Mouse (Mus musculus): Measurements from ENCODE around the gene Krt23. TPM values are rescaled to one million over a fixed set of nuclear protein-coding genes. Genes with fewer than 3 reads are reported as not detected.

Gene Krt23
- polyA plus RNA-seq (2021): 0.09 TPM

- in situ Hi-C loops (cut with MboI; ENCODE audit: low pct_unique_long_range_greater_than_20kb): loop anchor here (25.0 kb wide), 1 partner anchor 269 kb away; the partner anchor contains the start of gene Gm11595
- ChIA-PET CTCF (no interaction called here), POLR2A (no interaction called here)
- no peak for TF ChIP-seq CTCF (IDR thresholded peaks at IDR 0.05)
- no peak for ATAC-seq
- H3K27me3 ChIP-seq: no peaks in the 10 kb centered on the region
- no peak for DNase-seq (ENCODE audit: low read depth, low spot score)
Observed at GRCm38 (mm10) chr11:99492733-99493573, at the start of gene Krt23. Gene Krt23 (minus strand): TSS chr11:99493137.

DNA sequence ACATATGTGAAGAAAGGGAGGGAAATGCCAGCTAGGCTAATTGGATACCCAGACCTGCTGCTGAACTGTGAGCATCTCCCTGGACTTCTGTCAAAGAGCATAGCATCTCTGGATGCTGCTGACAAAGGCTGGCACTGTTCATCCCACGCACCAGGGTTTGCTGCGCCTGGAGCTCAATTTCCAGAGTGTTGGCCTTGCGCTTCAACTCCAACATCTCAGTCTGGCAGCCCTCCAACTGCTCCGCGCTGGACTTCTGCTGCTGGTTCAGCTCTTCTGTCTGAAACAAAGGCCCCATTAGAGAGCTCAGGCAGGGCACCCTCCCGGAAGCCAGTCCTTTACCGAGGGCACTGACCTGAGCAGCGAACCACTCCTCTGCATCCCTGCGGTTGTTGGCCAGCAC lies 46.8 kb upstream of the Krt23 start:
- in situ Hi-C loops (cut with MboI; ENCODE audit: low pct_unique_long_range_greater_than_20kb): no loop called here
- TF ChIP-seq CTCF (IDR thresholded peaks at IDR 0.05): no peak
- H3K27me3 ChIP-seq: no peaks in the 10 kb centered on the region
- DNase-seq (ENCODE audit: low read depth, low spot score) (no peak), ATAC-seq (no peak)
- ChIA-PET POLR2A (no interaction called here), CTCF (interaction anchor here (1.1 to 1.7 kb wide), 3 partner anchors 18 to 34 kb away, joined by 4 to 6 read pairs (median 4); partner anchors contain the start of gene Krt39)

DNA sequence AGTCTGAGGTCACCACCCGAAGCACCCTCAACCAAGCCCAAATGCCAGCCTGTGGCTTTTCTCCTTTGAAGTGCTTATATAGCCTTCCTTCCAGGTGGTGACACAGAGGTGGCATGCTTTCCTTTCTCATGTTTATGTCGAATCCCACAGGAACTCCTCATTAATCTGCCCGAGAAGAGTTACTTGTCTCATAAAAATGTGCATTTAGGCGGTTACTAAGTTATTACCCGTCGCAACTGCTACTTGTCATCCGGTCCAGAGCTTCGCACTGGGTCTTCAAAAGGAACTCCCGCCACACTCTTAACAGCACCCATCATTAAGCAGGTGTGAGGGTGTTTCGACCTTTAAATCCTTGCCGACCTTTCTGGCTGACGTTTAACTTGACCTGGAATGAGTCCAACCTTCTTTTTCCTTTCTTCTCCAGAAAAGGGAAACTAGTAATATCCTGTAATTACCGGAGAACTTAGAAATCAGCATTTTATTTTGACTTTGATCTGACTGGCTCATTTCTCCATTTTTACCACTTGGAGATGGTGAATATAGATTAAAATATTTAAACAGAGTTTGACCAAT lies 28.4 kb upstream of the Krt23 start, which contains the start of gene Krt39:
Gene Krt39, minus strand, starts transcription at position 51 of the 573 bp plus-strand sequence.
- no peak for DNase-seq (ENCODE audit: low read depth, low spot score)
- TF ChIP-seq CTCF (IDR thresholded peaks at IDR 0.05): no peak
- in situ Hi-C loops (cut with MboI; ENCODE audit: low pct_unique_long_range_greater_than_20kb): no loop called here
- no peaks in the 10 kb centered on the region for H3K27me3 ChIP-seq
- ChIA-PET CTCF (interaction anchor here (1.7 kb wide), 1 partner anchor 18 kb away, joined by 4 read pairs; no protein-coding TSS in a partner anchor), POLR2A (interaction anchor here (0.5 kb wide), 2 partner anchors 16 to 19 kb away, joined by 3 read pairs; no protein-coding TSS in a partner anchor)
- no peak for ATAC-seq

DNA sequence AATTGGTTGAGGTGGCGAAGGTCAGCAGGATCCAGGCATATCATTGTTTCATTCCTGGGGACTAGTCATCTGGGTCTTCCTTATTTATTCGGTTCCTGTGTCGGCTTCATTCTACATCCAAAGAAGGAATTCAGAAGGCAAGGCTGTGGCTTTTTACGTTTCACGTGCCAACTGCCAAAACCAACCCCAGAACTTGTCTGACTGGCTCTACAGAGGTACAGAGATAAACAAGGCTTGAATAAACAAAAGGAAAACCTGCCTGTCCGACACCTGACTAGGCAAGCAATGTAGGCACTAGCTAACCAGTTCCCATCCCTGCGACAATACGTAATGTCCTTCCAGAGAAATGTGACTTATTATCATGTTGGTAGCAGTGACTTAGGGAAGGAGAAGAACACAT lies 21.2 kb upstream of the Krt23 start:
- DNase-seq (ENCODE audit: low read depth, low spot score): no peak
- H3K27me3 ChIP-seq: no peaks in the 10 kb centered on the region
- ChIA-PET CTCF (no interaction called here), POLR2A (no interaction called here)
- TF ChIP-seq CTCF (IDR thresholded peaks at IDR 0.05): no peak
- ATAC-seq: no peak
- in situ Hi-C loops (cut with MboI; ENCODE audit: low pct_unique_long_range_greater_than_20kb): no loop called here

- DNase-seq (ENCODE audit: low read depth, low spot score) (no peak), ATAC-seq (no peak)
- ChIA-PET POLR2A (interaction anchor here (0.6 to 0.7 kb wide), 2 partner anchors 10 to 310 kb away, joined by 3 to 4 read pairs; no protein-coding TSS in a partner anchor), CTCF (no interaction called here)
- no peak for TF ChIP-seq CTCF (IDR thresholded peaks at IDR 0.05)
- no peaks in the 10 kb centered on the region for H3K27me3 ChIP-seq
- in situ Hi-C loops (cut with MboI; ENCODE audit: low pct_unique_long_range_greater_than_20kb): no loop called here
Observed at GRCm38 (mm10) chr11:99500095-99500805, 7.3 kb upstream of the Krt23 start.

- no peaks in the 10 kb centered on the region for H3K27me3 ChIP-seq
- ATAC-seq (no peak), DNase-seq (ENCODE audit: low read depth, low spot score) (no peak)
- in situ Hi-C loops (cut with MboI; ENCODE audit: low pct_unique_long_range_greater_than_20kb): loop anchor here (25.0 kb wide), 1 partner anchor 266 kb away; the partner anchor contains the start of gene Gm11595
- no peak for TF ChIP-seq CTCF (IDR thresholded peaks at IDR 0.05)
- CTCF ChIA-PET: no interaction called here
- POLR2A ChIA-PET: no interaction called here
Observed at GRCm38 (mm10) chr11:99496460-99496859, 3.5 kb upstream of the Krt23 start.

GRCm38 (mm10) chr11:99494741-99495140 lies 1.8 kb upstream of the Krt23 start:
- ATAC-seq (no peak), DNase-seq (ENCODE audit: low read depth, low spot score) (no peak)
- ChIA-PET POLR2A (no interaction called here), CTCF (no interaction called here)
- in situ Hi-C loops (cut with MboI; ENCODE audit: low pct_unique_long_range_greater_than_20kb): loop anchor here (25.0 kb wide), 1 partner anchor 268 kb away; the partner anchor contains the start of gene Gm11595
- no peak for TF ChIP-seq CTCF (IDR thresholded peaks at IDR 0.05)
- H3K27me3 ChIP-seq: no peaks in the 10 kb centered on the region

- no peak for DNase-seq (ENCODE audit: low read depth, low spot score)
- ChIA-PET POLR2A (no interaction called here), CTCF (no interaction called here)
- in situ Hi-C loops (cut with MboI; ENCODE audit: low pct_unique_long_range_greater_than_20kb): loop anchor here (25.0 kb wide), 1 partner anchor 269 kb away; the partner anchor contains the start of gene Gm11595
- H3K27me3 ChIP-seq: no peaks in the 10 kb centered on the region
- no peak for TF ChIP-seq CTCF (IDR thresholded peaks at IDR 0.05)
- no peak for ATAC-seq
Observed at GRCm38 (mm10) chr11:99493574-99493850, 575 bp upstream of the Krt23 start.

DNA sequence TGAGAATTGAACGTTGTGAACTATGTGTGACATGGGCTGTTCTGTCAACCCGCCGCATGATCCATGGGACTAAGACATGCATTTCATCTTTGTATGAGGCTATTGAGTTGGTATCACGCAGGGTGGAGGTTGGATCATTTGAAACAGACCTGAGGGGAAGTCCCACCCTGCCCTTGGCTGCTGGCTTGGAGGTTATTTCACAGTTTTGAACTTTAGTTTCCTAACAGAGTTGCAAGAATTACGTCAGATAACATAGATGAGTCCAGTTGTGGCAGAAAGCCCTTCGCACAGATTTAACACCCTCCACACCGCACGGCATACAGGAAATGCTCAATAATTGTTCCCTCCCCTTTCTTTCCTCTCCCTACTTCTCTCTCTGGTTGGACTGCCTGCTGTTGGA lies 1.9 kb downstream of the Krt23 start:
- ChIA-PET CTCF (no interaction called here), POLR2A (no interaction called here)
- in situ Hi-C loops (cut with MboI; ENCODE audit: low pct_unique_long_range_greater_than_20kb): loop anchor here (25.0 kb wide), 1 partner anchor 271 kb away; the partner anchor contains the start of gene Gm11595
- no peaks in the 10 kb centered on the region for H3K27me3 ChIP-seq
- DNase-seq (ENCODE audit: low read depth, low spot score) (no peak), ATAC-seq (no peak)
- no peak for TF ChIP-seq CTCF (IDR thresholded peaks at IDR 0.05)

DNA sequence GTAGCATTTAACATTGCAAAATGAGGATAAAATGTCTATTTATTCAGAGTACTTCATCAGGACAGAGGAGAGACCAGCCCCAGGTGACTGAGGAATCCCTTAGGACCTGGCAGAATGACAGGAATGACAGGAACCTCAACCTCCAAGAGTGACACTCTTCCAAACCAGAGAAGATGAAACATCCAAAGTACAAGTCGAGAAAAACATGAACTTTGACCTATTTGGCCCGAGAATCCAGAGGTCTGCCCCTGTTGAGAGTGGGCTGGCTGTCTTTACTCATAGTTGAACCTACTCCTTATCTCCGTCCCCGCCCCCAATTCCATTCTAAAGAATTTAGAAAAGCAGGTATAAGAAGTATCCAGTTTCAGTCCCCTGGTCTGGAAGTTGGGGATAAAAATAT lies 2.3 kb downstream of the Krt23 start:
- CTCF ChIA-PET: no interaction called here

More for the DNA sequence above, 2.3 kb downstream of the Krt23 start:
- H3K27me3 ChIP-seq: no peaks in the 10 kb centered on the region
- no peak for TF ChIP-seq CTCF (IDR thresholded peaks at IDR 0.05)
- no peak for ATAC-seq
- in situ Hi-C loops (cut with MboI; ENCODE audit: low pct_unique_long_range_greater_than_20kb): loop anchor here (25.0 kb wide), 1 partner anchor 272 kb away; the partner anchor contains the start of gene Gm11595
- DNase-seq (ENCODE audit: low read depth, low spot score): no peak
- POLR2A ChIA-PET: no interaction called here

Data from Patski (cell line).